Mouse (Mus musculus): ENCODE measurements around the gene Dpyd. TPM values are rescaled to one million over a fixed set of nuclear protein-coding genes. Genes with fewer than 3 reads are reported as not detected.
A peak's percentile ranks its signal among the peaks of the same experiment; 100 is the strongest.

The Dpyd gene
- polyA plus RNA-seq, 1 experiment from 2014 or later: 2.9 TPM

GRCm38 (mm10) chr3:118663987-118664692 lies 102.2 kb downstream of the Dpyd start:
- no peaks in the 10 kb centered on the region for H3K36me3 ChIP-seq (ENCODE audit: control insufficient read depth, insufficient read depth, low read length)
- H3K27me3 ChIP-seq (ENCODE audit: control insufficient read depth, insufficient read depth, low read length): no peaks in the 10 kb centered on the region
- ATAC-seq (ENCODE audit: low FRiP score) (no peak), DNase-seq (ENCODE audit: low spot score, missing footprints) (no peak)
- no peaks in the 10 kb centered on the region for H3K9me3 ChIP-seq (ENCODE audit: control insufficient read depth, low read length)
- WGBS: 82% methylated on average over 5 of the region's 5 CpGs
- no peaks in the 10 kb centered on the region for H3K4me1 ChIP-seq (ENCODE audit: control insufficient read depth, insufficient read depth, low read length)
- no peak overlapping the region for H3K4me3 ChIP-seq (ENCODE audit: low read depth, low read length)
- no peak overlapping the region for H3K27ac ChIP-seq (ENCODE audit: low read depth, low read length)
- no peak overlapping the region for H3K9ac ChIP-seq (ENCODE audit: low read length)
- no peak overlapping the region for H3K4me2 ChIP-seq

GRCm38 (mm10) chr3:118674121-118674745 lies 112.3 kb downstream of the Dpyd start:
- Histone ChIP-seq H3K4me1 (ENCODE audit: control insufficient read depth, insufficient read depth, low read length) (peaks cover 5% of the 10 kb centered on the region; the same call in 1 of the 2 replicates), H3K27ac (ENCODE audit: low read depth, low read length) (no peak overlapping the region), H3K9me3 (ENCODE audit: control insufficient read depth, low read length) (no peaks in the 10 kb centered on the region), H3K4me3 (ENCODE audit: low read depth, low read length) (no peak overlapping the region), H3K36me3 (ENCODE audit: control insufficient read depth, insufficient read depth, low read length) (no peaks in the 10 kb centered on the region), H3K4me2 (peak overlapping the region; percentile 32; the same call in 1 of the 2 replicates), H3K9ac (ENCODE audit: low read length) (no peak overlapping the region), H3K27me3 (ENCODE audit: control insufficient read depth, insufficient read depth, low read length) (no peaks in the 10 kb centered on the region)
- peak; percentile 87 for ATAC-seq (ENCODE audit: low FRiP score)
- 32% methylated on average over 10 of the region's 10 CpGs for WGBS
- DNase-seq (ENCODE audit: low spot score, missing footprints): peak; percentile 93

GRCm38 (mm10) chr3:118675441-118675840 lies 113.5 kb downstream of the Dpyd start:
- no peak overlapping the region for H3K27ac ChIP-seq (ENCODE audit: low read depth, low read length)
- H3K9me3 ChIP-seq (ENCODE audit: control insufficient read depth, low read length): no peaks in the 10 kb centered on the region
- peaks cover 5% of the 10 kb centered on the region; the same call in 1 of the 2 replicates for H3K4me1 ChIP-seq (ENCODE audit: control insufficient read depth, insufficient read depth, low read length)
- 34% methylated on average over 1 of the region's 1 CpGs for WGBS
- no peak overlapping the region for H3K9ac ChIP-seq (ENCODE audit: low read length)
- no peak overlapping the region for H3K4me3 ChIP-seq (ENCODE audit: low read depth, low read length)
- no peaks in the 10 kb centered on the region for H3K36me3 ChIP-seq (ENCODE audit: control insufficient read depth, insufficient read depth, low read length)
- ATAC-seq (ENCODE audit: low FRiP score) (0 out of 2 replicates have a peak, but pooled peaks have one; percentile 10), DNase-seq (ENCODE audit: low spot score, missing footprints) (no peak)
- no peak overlapping the region for H3K4me2 ChIP-seq
- no peaks in the 10 kb centered on the region for H3K27me3 ChIP-seq (ENCODE audit: control insufficient read depth, insufficient read depth, low read length)

- 51% methylated on average over 7 of the region's 7 CpGs for WGBS
- H3K27ac ChIP-seq (ENCODE audit: low read depth, low read length): no peak overlapping the region
These were observed 114.3 kb downstream of the Dpyd start for GRCm38 (mm10) chr3:118676052-118676777.

GRCm38 (mm10) chr3:118680803-118681202 lies 118.9 kb downstream of the Dpyd start:
- no peaks in the 10 kb centered on the region for H3K27me3 ChIP-seq (ENCODE audit: control insufficient read depth, insufficient read depth, low read length)
- no peak for ATAC-seq (ENCODE audit: low FRiP score)
- no peak for DNase-seq (ENCODE audit: low spot score, missing footprints)
- no peaks in the 10 kb centered on the region for H3K9me3 ChIP-seq (ENCODE audit: control insufficient read depth, low read length)
- H3K27ac ChIP-seq (ENCODE audit: low read depth, low read length): no peak overlapping the region
- H3K4me3 ChIP-seq (ENCODE audit: low read depth, low read length): no peak overlapping the region
- no peak overlapping the region for H3K9ac ChIP-seq (ENCODE audit: low read length)
- 53% methylated on average over 4 of the region's 4 CpGs for WGBS
- H3K4me1 ChIP-seq (ENCODE audit: control insufficient read depth, insufficient read depth, low read length): no peaks in the 10 kb centered on the region
- no peaks in the 10 kb centered on the region for H3K36me3 ChIP-seq (ENCODE audit: control insufficient read depth, insufficient read depth, low read length)
- no peak overlapping the region for H3K4me2 ChIP-seq

More at GRCm38 (mm10) chr3:118676052-118676777, 114.3 kb downstream of the Dpyd start:
- ATAC-seq (ENCODE audit: low FRiP score) (0 out of 2 replicates have a peak, but pooled peaks have one; percentile 31), DNase-seq (ENCODE audit: low spot score, missing footprints) (no peak)
- no peak overlapping the region for H3K4me3 ChIP-seq (ENCODE audit: low read depth, low read length)
- no peaks in the 10 kb centered on the region for H3K36me3 ChIP-seq (ENCODE audit: control insufficient read depth, insufficient read depth, low read length)
- no peaks in the 10 kb centered on the region for H3K27me3 ChIP-seq (ENCODE audit: control insufficient read depth, insufficient read depth, low read length)
- no peaks in the 10 kb centered on the region for H3K9me3 ChIP-seq (ENCODE audit: control insufficient read depth, low read length)
- H3K4me2 ChIP-seq: no peak overlapping the region
- peaks cover 5% of the 10 kb centered on the region; the same call in 1 of the 2 replicates for H3K4me1 ChIP-seq (ENCODE audit: control insufficient read depth, insufficient read depth, low read length)
- no peak overlapping the region for H3K9ac ChIP-seq (ENCODE audit: low read length)

- Histone ChIP-seq H3K4me1 (ENCODE audit: control insufficient read depth, insufficient read depth, low read length) (no peaks in the 10 kb centered on the region), H3K4me3 (ENCODE audit: low read depth, low read length) (no peak overlapping the region), H3K9me3 (ENCODE audit: control insufficient read depth, low read length) (no peaks in the 10 kb centered on the region), H3K9ac (ENCODE audit: low read length) (no peak overlapping the region), H3K36me3 (ENCODE audit: control insufficient read depth, insufficient read depth, low read length) (no peaks in the 10 kb centered on the region), H3K4me2 (no peak overlapping the region), H3K27ac (ENCODE audit: low read depth, low read length) (no peak overlapping the region), H3K27me3 (ENCODE audit: control insufficient read depth, insufficient read depth, low read length) (no peaks in the 10 kb centered on the region)
- 83% methylated on average over 3 of the region's 3 CpGs for WGBS
- DNase-seq (ENCODE audit: low spot score, missing footprints): no peak
- ATAC-seq (ENCODE audit: low FRiP score): no peak
These were observed 188.3 kb downstream of the Dpyd start for GRCm38 (mm10) chr3:118750269-118750668.

GRCm38 (mm10) chr3:118753623-118754022 lies 191.7 kb downstream of the Dpyd start:
- Histone ChIP-seq H3K27ac (ENCODE audit: low read depth, low read length) (no peak overlapping the region), H3K4me1 (ENCODE audit: control insufficient read depth, insufficient read depth, low read length) (no peaks in the 10 kb centered on the region), H3K27me3 (ENCODE audit: control insufficient read depth, insufficient read depth, low read length) (no peaks in the 10 kb centered on the region), H3K36me3 (ENCODE audit: control insufficient read depth, insufficient read depth, low read length) (no peaks in the 10 kb centered on the region), H3K9me3 (ENCODE audit: control insufficient read depth, low read length) (no peaks in the 10 kb centered on the region), H3K4me3 (ENCODE audit: low read depth, low read length) (no peak overlapping the region), H3K4me2 (no peak overlapping the region), H3K9ac (ENCODE audit: low read length) (no peak overlapping the region)
- 87% methylated on average over 2 of the region's 2 CpGs for WGBS
- no peak for DNase-seq (ENCODE audit: low spot score, missing footprints)
- ATAC-seq (ENCODE audit: low FRiP score): no peak

- H3K4me3 ChIP-seq (ENCODE audit: low read depth, low read length): no peak overlapping the region
These were observed 194.2 kb downstream of the Dpyd start for GRCm38 (mm10) chr3:118756099-118756498.

GRCm38 (mm10) chr3:118812885-118813284 lies 251.0 kb downstream of the Dpyd start:
- WGBS: 90% methylated on average over 1 of the region's 1 CpGs
- no peak for DNase-seq (ENCODE audit: low spot score, missing footprints)
- Histone ChIP-seq H3K27me3 (ENCODE audit: control insufficient read depth, insufficient read depth, low read length) (no peaks in the 10 kb centered on the region), H3K4me2 (no peak overlapping the region), H3K27ac (ENCODE audit: low read depth, low read length) (no peak overlapping the region), H3K36me3 (ENCODE audit: control insufficient read depth, insufficient read depth, low read length) (no peaks in the 10 kb centered on the region), H3K9ac (ENCODE audit: low read length) (no peak overlapping the region), H3K4me3 (ENCODE audit: low read depth, low read length) (no peak overlapping the region), H3K4me1 (ENCODE audit: control insufficient read depth, insufficient read depth, low read length) (no peaks in the 10 kb centered on the region), H3K9me3 (ENCODE audit: control insufficient read depth, low read length) (no peaks in the 10 kb centered on the region)
- ATAC-seq (ENCODE audit: low FRiP score): no peak

More at GRCm38 (mm10) chr3:118756099-118756498, 194.2 kb downstream of the Dpyd start:
- no peak overlapping the region for H3K27ac ChIP-seq (ENCODE audit: low read depth, low read length)
- no peak overlapping the region for H3K4me2 ChIP-seq
- no peak overlapping the region for H3K9ac ChIP-seq (ENCODE audit: low read length)
- no peaks in the 10 kb centered on the region for H3K27me3 ChIP-seq (ENCODE audit: control insufficient read depth, insufficient read depth, low read length)
- DNase-seq (ENCODE audit: low spot score, missing footprints) (no peak), ATAC-seq (ENCODE audit: low FRiP score) (no peak)
- 89% methylated on average over 1 of the region's 1 CpGs for WGBS
- no peaks in the 10 kb centered on the region for H3K4me1 ChIP-seq (ENCODE audit: control insufficient read depth, insufficient read depth, low read length)
- H3K9me3 ChIP-seq (ENCODE audit: control insufficient read depth, low read length): no peaks in the 10 kb centered on the region
- H3K36me3 ChIP-seq (ENCODE audit: control insufficient read depth, insufficient read depth, low read length): no peaks in the 10 kb centered on the region

All from midbrain, embryonic 11.5 days (tissue).